Mouse (Mus musculus): Measurements from ENCODE around the gene Nkx2-3. TPM values are rescaled to one million over a fixed set of nuclear protein-coding genes. Genes with fewer than 3 reads are reported as not detected.

The Nkx2-3 gene
- polyA plus RNA-seq, 1 experiment from 2014 or later, result not detected

DNA sequence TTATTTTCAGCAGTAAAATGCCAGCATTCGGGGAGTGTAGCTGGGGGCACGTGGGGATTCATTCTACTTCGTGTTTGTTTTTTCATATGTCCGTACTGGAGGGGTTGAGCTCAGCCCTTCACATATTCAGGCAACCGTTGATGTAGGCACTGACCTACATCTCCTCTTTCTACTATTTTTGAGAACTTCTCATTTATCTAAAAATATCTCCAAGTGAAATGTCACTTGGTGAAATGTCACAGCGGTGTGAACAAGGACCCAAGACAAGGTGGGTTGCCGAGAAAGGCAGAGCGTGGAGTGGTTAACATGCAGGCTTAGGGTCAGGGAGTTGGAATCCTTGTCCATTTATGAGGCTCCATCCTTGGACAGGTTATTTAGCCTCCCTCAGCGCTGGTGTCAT lies 35.1 kb downstream of the Nkx2-3 start:
- Histone ChIP-seq H3K27me3 (ENCODE audit: low read depth, poor library complexity, severe bottlenecking) (peaks cover 10% of the 10 kb centered on the region; the same call in 1 of the 2 replicates), H3K4me1 (no peaks in the 10 kb centered on the region), H3K27ac (no peak overlapping the region), H3K36me3 (no peaks in the 10 kb centered on the region), H3K9me3 (replicated peaks) (no peaks in the 10 kb centered on the region), H3K4me3 (no peak overlapping the region)
- 92% methylated on average over 9 of the region's 9 CpGs for WGBS
- DNase-seq (ENCODE audit: low spot score), result no peak

DNA sequence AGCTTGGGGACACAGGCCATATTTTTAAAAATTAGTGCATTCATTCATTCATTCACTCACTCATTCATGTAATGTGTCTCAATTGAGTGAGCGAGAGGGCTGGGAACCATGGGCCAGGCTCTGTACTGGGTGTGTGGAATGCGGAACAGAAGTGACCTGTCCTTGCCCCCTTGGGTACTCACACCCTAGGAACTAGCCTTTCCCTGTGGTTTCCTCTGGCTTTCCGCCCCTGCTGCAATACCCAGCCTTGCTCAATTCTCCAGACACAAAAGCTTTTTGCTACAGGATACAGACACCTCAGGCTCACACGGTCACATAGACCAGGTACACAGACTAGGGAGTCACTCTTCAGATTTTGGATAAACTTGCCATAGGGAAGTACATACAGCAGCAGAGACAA lies 36.2 kb downstream of the Nkx2-3 start:
- H3K27me3 ChIP-seq (ENCODE audit: low read depth, poor library complexity, severe bottlenecking), result peaks cover 15% of the 10 kb centered on the region; the same call in 1 of the 2 replicates
- peaks cover 6% of the 10 kb centered on the region for H3K4me1 ChIP-seq
- WGBS, result 96% methylated on average over 4 of the region's 4 CpGs
- no peaks in the 10 kb centered on the region for H3K9me3 ChIP-seq (replicated peaks)
- H3K27ac ChIP-seq, result no peak overlapping the region
- H3K36me3 ChIP-seq, result no peaks in the 10 kb centered on the region
- no peak for DNase-seq (ENCODE audit: low spot score)
- H3K4me3 ChIP-seq, result no peak overlapping the region

- DNase-seq (ENCODE audit: low spot score), result no peak
- no peak overlapping the region for H3K27ac ChIP-seq
- peaks cover 11% of the 10 kb centered on the region for H3K4me1 ChIP-seq
- no peaks in the 10 kb centered on the region for H3K36me3 ChIP-seq
- H3K9me3 ChIP-seq (replicated peaks), result no peaks in the 10 kb centered on the region
- H3K4me3 ChIP-seq, result no peak overlapping the region
- peaks cover 31% of the 10 kb centered on the region; the same call in 1 of the 2 replicates for H3K27me3 ChIP-seq (ENCODE audit: low read depth, poor library complexity, severe bottlenecking)
- WGBS, result 56% methylated on average over 8 of the region's 8 CpGs
Measured at GRCm38 (mm10) chr19:43651241-43651785, 39.2 kb downstream of the Nkx2-3 start.

GRCm38 (mm10) chr19:43655735-43656492 lies 43.8 kb downstream of the Nkx2-3 start:
- Histone ChIP-seq H3K4me3 (no peak overlapping the region), H3K27ac (no peak overlapping the region), H3K36me3 (no peaks in the 10 kb centered on the region), H3K27me3 (ENCODE audit: low read depth, poor library complexity, severe bottlenecking) (peaks cover 30% of the 10 kb centered on the region; the same call in 1 of the 2 replicates), H3K9me3 (replicated peaks) (no peaks in the 10 kb centered on the region), H3K4me1 (peaks cover 11% of the 10 kb centered on the region)
- 44% methylated on average over 11 of the region's 11 CpGs for WGBS
- DNase-seq (ENCODE audit: low spot score), result peak; percentile 78

- no peak overlapping the region for H3K27ac ChIP-seq
- WGBS, result 85% methylated on average over 6 of the region's 6 CpGs
- H3K4me3 ChIP-seq, result no peak overlapping the region
- no peaks in the 10 kb centered on the region for H3K9me3 ChIP-seq (replicated peaks)
- DNase-seq (ENCODE audit: low spot score), result no peak
- H3K4me1 ChIP-seq, result 0 out of 2 replicates have a peak, but pooled peaks cover 3% of the 10 kb centered on the region
- peaks cover 20% of the 10 kb centered on the region for H3K36me3 ChIP-seq
- H3K27me3 ChIP-seq (ENCODE audit: low read depth, poor library complexity, severe bottlenecking), result peaks cover 7% of the 10 kb centered on the region; the same call in 1 of the 2 replicates
Measured at GRCm38 (mm10) chr19:43659632-43660031, 47.5 kb downstream of the Nkx2-3 start.

GRCm38 (mm10) chr19:43660774-43661173 lies 48.6 kb downstream of the Nkx2-3 start:
- Histone ChIP-seq H3K9me3 (replicated peaks) (no peaks in the 10 kb centered on the region), H3K36me3 (peaks cover 20% of the 10 kb centered on the region), H3K4me1 (0 out of 2 replicates have a peak, but pooled peaks cover 3% of the 10 kb centered on the region), H3K4me3 (no peak overlapping the region), H3K27me3 (ENCODE audit: low read depth, poor library complexity, severe bottlenecking) (no peaks in the 10 kb centered on the region), H3K27ac (no peak overlapping the region)
- 87% methylated on average over 9 of the region's 9 CpGs for WGBS
- DNase-seq (ENCODE audit: low spot score), result no peak

DNA sequence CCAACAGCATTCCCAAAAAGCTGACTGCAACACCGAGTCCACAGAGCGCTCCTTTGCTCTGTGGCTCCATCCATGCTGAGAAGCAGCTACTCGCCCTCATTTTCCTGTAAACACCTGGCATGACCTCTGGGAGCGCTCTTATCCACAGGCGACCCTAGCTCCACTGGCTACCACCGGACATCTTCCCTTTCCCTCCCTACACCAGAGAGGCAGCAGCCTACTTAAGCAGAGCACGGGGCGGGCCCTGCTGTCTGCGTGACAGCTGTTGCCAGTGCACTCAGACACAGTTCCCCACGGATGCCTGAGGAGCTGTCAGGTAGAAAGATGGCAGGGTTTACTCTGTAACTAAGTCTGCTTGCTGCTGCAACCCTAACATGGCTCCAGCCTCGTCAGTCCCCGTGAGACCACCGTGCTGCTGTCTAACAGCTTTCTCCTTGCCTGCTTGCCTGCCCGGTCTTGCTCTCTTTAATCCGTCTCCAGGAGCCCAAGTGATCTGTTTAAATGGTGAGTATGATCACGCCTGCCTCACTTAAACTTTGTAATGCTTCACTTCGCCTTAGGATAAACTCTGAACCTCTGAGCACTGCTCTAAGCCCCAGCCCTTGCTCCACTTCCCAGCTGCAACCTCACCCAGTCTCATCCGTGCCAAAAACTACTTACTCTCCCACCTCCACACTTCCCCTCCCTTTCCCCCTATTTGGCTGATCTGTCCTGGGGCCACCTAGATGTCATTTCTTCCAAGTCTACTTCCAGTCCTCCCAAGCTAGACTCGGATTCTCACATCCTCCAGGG lies 50.2 kb downstream of the Nkx2-3 start:
- DNase-seq (ENCODE audit: low spot score), result peak; percentile 43
- Histone ChIP-seq H3K27ac (no peak overlapping the region), H3K36me3 (peaks cover 27% of the 10 kb centered on the region), H3K4me3 (no peak overlapping the region), H3K9me3 (replicated peaks) (no peaks in the 10 kb centered on the region), H3K4me1 (0 out of 2 replicates have a peak, but pooled peaks cover 3% of the 10 kb centered on the region), H3K27me3 (ENCODE audit: low read depth, poor library complexity, severe bottlenecking) (no peaks in the 10 kb centered on the region)
- 38% methylated on average over 19 of the region's 19 CpGs for WGBS

DNA sequence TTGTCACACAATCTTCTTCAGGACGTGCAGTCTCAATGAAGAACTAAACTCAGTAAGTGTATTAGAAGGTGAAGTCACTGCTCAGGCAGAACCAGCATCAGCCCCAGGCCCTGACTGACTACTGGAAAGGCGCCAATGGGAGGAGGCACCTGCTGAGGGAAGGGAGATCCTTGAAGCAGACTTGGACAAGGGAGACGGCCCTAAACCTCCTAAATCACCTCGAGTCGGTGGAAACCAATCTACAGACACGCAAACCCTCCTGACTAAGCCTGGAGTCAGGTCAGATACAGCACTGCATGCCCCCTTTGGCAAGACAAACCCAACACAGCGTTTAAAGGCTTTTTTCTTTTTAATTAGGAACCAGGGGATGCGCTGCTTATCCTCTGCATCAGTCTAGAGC lies 51.3 kb downstream of the Nkx2-3 start:
- no peak for DNase-seq (ENCODE audit: low spot score)
- no peaks in the 10 kb centered on the region for H3K27me3 ChIP-seq (ENCODE audit: low read depth, poor library complexity, severe bottlenecking)
- WGBS, result 88% methylated on average over 8 of the region's 8 CpGs
- 0 out of 2 replicates have a peak, but pooled peaks cover 3% of the 10 kb centered on the region for H3K4me1 ChIP-seq
- H3K27ac ChIP-seq, result no peak overlapping the region
- H3K9me3 ChIP-seq (replicated peaks), result no peaks in the 10 kb centered on the region
- H3K4me3 ChIP-seq, result no peak overlapping the region
- peaks cover 27% of the 10 kb centered on the region for H3K36me3 ChIP-seq

Small RNA genes lying within 50 kb of the gene (microRNA-seq; reads per million reads assigned to microRNA genes)
- gene Gm22646, result not detected

Other genes starting within 250 kb of the Nkx2-3 start
- gene Hpse2, start 224.0 kb upstream of the Nkx2-3 start, polyA plus RNA-seq (2016; fragmentation: Nextera tagmentation; extraction: Ambion mirVana), result 2.8 and 6.0 TPM in 2 replicates
- 0.13 and 0.20 TPM in 2 replicates for gene Cnnm1, start 171.9 kb upstream of the Nkx2-3 start, polyA plus RNA-seq (2016; fragmentation: Nextera tagmentation; extraction: Ambion mirVana)
- gene Got1, start 87.7 kb upstream of the Nkx2-3 start, polyA plus RNA-seq (2016; fragmentation: Nextera tagmentation; extraction: Ambion mirVana), result 53.9 and 64.8 TPM in 2 replicates
- 10.8 and 12.7 TPM in 2 replicates for gene Slc25a28, start 62.6 kb downstream of the Nkx2-3 start, polyA plus RNA-seq (2016; fragmentation: Nextera tagmentation; extraction: Ambion mirVana)
- 9.4 and 12.7 TPM in 2 replicates for gene Entpd7, start 77.3 kb downstream of the Nkx2-3 start, polyA plus RNA-seq (2016; fragmentation: Nextera tagmentation; extraction: Ambion mirVana)
- 12.3 and 13.1 TPM in 2 replicates for gene Cutc, start 140.7 kb downstream of the Nkx2-3 start, polyA plus RNA-seq (2016; fragmentation: Nextera tagmentation; extraction: Ambion mirVana)
- 14.6 and 15.4 TPM in 2 replicates for gene Cox15, start 140.7 kb downstream of the Nkx2-3 start, polyA plus RNA-seq (2016; fragmentation: Nextera tagmentation; extraction: Ambion mirVana)
- gene Abcc2, start 169.9 kb downstream of the Nkx2-3 start, polyA plus RNA-seq (2016; fragmentation: Nextera tagmentation; extraction: Ambion mirVana), result 0.26 TPM in 1 of 2 replicates, not detected in the other